In genomic region chr6:119051721-119052120, GRCm38 (mm10) we compare ENCODE assay signal across 17 mouse cellular contexts.
DNase-seq lines count a peak whose midpoint lies in the region; ATAC-seq and TF ChIP-seq lines count a peak whose summit lies in the region.
"Had no signal": no experiment of that assay in that cellular context is flagged by ENCODE, and none has a peak within 500 bp of the region (broad histone marks: within the 10 kb centered on the region; RNA-seq: fewer than 3 reads in every experiment).

No protein-coding gene starts in this region.

- no peak for TF ChIP-seq POLR2A in lung, adult 2 months (IDR thresholded peaks at IDR 0.05; ENCODE audit: borderline replicate concordance, extremely low read depth, low read depth, low read length)

- no peak overlapping the region for H3K4me3 ChIP-seq in embryonic facial prominence, embryonic 14.5 days (ENCODE audit: low read depth, low read length)
- no peak overlapping the region for H3K4me3 ChIP-seq in embryonic facial prominence, embryonic 10.5 days
- H3K4me3 ChIP-seq in lung, adult 2 months (replicated peaks; ENCODE audit: extremely low read depth, low read depth, low read length): no peak overlapping the region
- no peak overlapping the region for H3K4me3 ChIP-seq in lung, embryonic 15.5 days
- no peak overlapping the region for H3K4me3 ChIP-seq in left cerebral cortex, adult 2 months
- H3K4me3 ChIP-seq: forebrain, embryonic 10.5 days; liver, embryonic 15.5 days; midbrain, embryonic 12.5 days had no signal

- no peak overlapping the region for H3K9ac ChIP-seq in embryonic facial prominence, embryonic 14.5 days (ENCODE audit: low read depth, low read length)
- no peak overlapping the region for H3K9ac ChIP-seq in lung, embryonic 15.5 days
- H3K9ac ChIP-seq: liver, embryonic 15.5 days; midbrain, embryonic 12.5 days had no signal

- H3K36me3 ChIP-seq in embryonic facial prominence, embryonic 14.5 days (ENCODE audit: control insufficient read depth, insufficient read depth, low read length): 0 out of 2 replicates have a peak, but pooled peaks cover 3% of the 10 kb centered on the region
- peaks cover 11% of the 10 kb centered on the region; the same call in 1 of the 2 replicates for H3K36me3 ChIP-seq in embryonic facial prominence, embryonic 10.5 days (replicated peaks)
- 0 out of 2 replicates have a peak, but pooled peaks cover 5% of the 10 kb centered on the region for H3K36me3 ChIP-seq in lung, embryonic 15.5 days
- H3K36me3 ChIP-seq: forebrain, embryonic 10.5 days; liver, embryonic 15.5 days; midbrain, embryonic 12.5 days had no signal

- intact Hi-C loops in left cerebral cortex, adult 2 months (cut with DNase I): no loop called here

- 68% methylated on average over 2 of the region's 2 CpGs for WGBS in embryonic facial prominence, embryonic 14.5 days
- 81% methylated on average over 2 of the region's 2 CpGs for WGBS in embryonic facial prominence, embryonic 10.5 days
- 21% methylated on average over 2 of the region's 2 CpGs for WGBS in lung, adult 2 months
- 22% methylated on average over 2 of the region's 2 CpGs for WGBS in lung, embryonic 15.5 days

- no peak for TF ChIP-seq CTCF in lung, adult 2 months (IDR thresholded peaks at IDR 0.05; ENCODE audit: insufficient read depth, low read length)
- TF ChIP-seq CTCF in left cerebral cortex, adult 2 months (IDR thresholded peaks at IDR 0.05): no peak

- H3K4me1 ChIP-seq in embryonic facial prominence, embryonic 14.5 days (ENCODE audit: control insufficient read depth, insufficient read depth, low read length): peaks cover 7% of the 10 kb centered on the region; the same call in 1 of the 2 replicates
- H3K4me1 ChIP-seq in embryonic facial prominence, embryonic 10.5 days: peaks cover 18% of the 10 kb centered on the region
- peaks cover 13% of the 10 kb centered on the region for H3K4me1 ChIP-seq in lung, adult 2 months (ENCODE audit: control insufficient read depth, insufficient read depth, low read length)
- peaks cover 43% of the 10 kb centered on the region for H3K4me1 ChIP-seq in lung, embryonic 15.5 days
- H3K4me1 ChIP-seq: liver, embryonic 15.5 days; midbrain, embryonic 12.5 days had no signal

- peak; percentile 47 for DNase-seq in embryonic facial prominence, embryonic 14.5 days (ENCODE audit: low spot score)
- no peak for DNase-seq in embryonic facial prominence, embryonic 10.5 days (ENCODE audit: low spot score)
- DNase-seq in lung, adult 18-20 months: peak; percentile 47 to 67
- no peak for DNase-seq in lung, adult 2 months
- no peak for DNase-seq in embryo, embryonic 11 days
- no peak for DNase-seq in left cerebral cortex, adult 2 months (ENCODE audit: extremely low spot score in 1 of 2, low spot score in 2 of 2)
- DNase-seq in MN1 (ENCODE audit: low spot score): no peak
- DNase-seq: adrenal gland, postnatal 25 days; kidney, postnatal 25 days; layer of hippocampus, postnatal 36 days; right cerebral cortex, postnatal 25 days; thymus, postnatal 36 days had no signal

- no peak for ATAC-seq in embryonic facial prominence, embryonic 14.5 days (ENCODE audit: low read depth)
- ATAC-seq in lung, embryonic 15.5 days (ENCODE audit: borderline replicate concordance, extremely low read depth, low FRiP score, low TSS enrichment): peak; percentile 66
- ATAC-seq: hindbrain, embryonic 16.5 days had no signal

- no peaks in the 10 kb centered on the region for H3K27me3 ChIP-seq in embryonic facial prominence, embryonic 14.5 days (replicated peaks; ENCODE audit: control insufficient read depth, insufficient read depth, low read length)
- no peaks in the 10 kb centered on the region for H3K27me3 ChIP-seq in embryonic facial prominence, embryonic 10.5 days (replicated peaks; ENCODE audit: low read depth, poor library complexity, severe bottlenecking)
- H3K27me3 ChIP-seq in lung, embryonic 15.5 days: no peaks in the 10 kb centered on the region

- no peak overlapping the region for H3K27ac ChIP-seq in embryonic facial prominence, embryonic 14.5 days (replicated peaks; ENCODE audit: low read depth, low read length)
- H3K27ac ChIP-seq in embryonic facial prominence, embryonic 10.5 days (replicated peaks): no peak overlapping the region
- peak overlapping the region; percentile 85 for H3K27ac ChIP-seq in lung, embryonic 15.5 days
- no peak overlapping the region for H3K27ac ChIP-seq in left cerebral cortex, adult 2 months
- H3K27ac ChIP-seq: forebrain, embryonic 10.5 days; liver, embryonic 15.5 days; midbrain, embryonic 12.5 days had no signal

- H3K4me2 ChIP-seq in embryonic facial prominence, embryonic 14.5 days (ENCODE audit: low read depth, low read length): no peak overlapping the region
- no peak overlapping the region for H3K4me2 ChIP-seq in lung, embryonic 15.5 days
- H3K4me2 ChIP-seq: liver, embryonic 15.5 days; midbrain, embryonic 12.5 days had no signal

- no peaks in the 10 kb centered on the region for H3K9me3 ChIP-seq in embryonic facial prominence, embryonic 14.5 days (ENCODE audit: control insufficient read depth, low read length)
- no peaks in the 10 kb centered on the region for H3K9me3 ChIP-seq in embryonic facial prominence, embryonic 10.5 days
- H3K9me3 ChIP-seq in lung, embryonic 15.5 days: no peaks in the 10 kb centered on the region
- H3K9me3 ChIP-seq: forebrain, embryonic 10.5 days; liver, embryonic 15.5 days; midbrain, embryonic 12.5 days had no signal

Comparison
In these comparisons a context has a peak if more than half of its experiments do, and no peak if none do; other contexts are left out.
1. DNase-seq: peak in embryonic facial prominence, embryonic 14.5 days (single experiment) and lung, adult 18-20 months (2 of 2); none in embryonic facial prominence, embryonic 10.5 days (single experiment), lung, adult 2 months (single experiment), embryo, embryonic 11 days (single experiment), left cerebral cortex, adult 2 months (0 of 2) and MN1 (single experiment).